Mouse (Mus musculus) left cerebral cortex, adult 18-20 months (tissue): ENCODE measurements around the gene Herc3. TPM values are rescaled to one million over a fixed set of nuclear protein-coding genes. Genes with fewer than 3 reads are reported as not detected.

Experiments used
- DNase-seq, 2 experiments: peaks; one replicate each; pipeline ENCODE4 v3.0.0; 2021 to 2022; ENCODE audit warnings: low spot score in 2 of 2, mixed read lengths in 1 of 2
- total RNA-seq, 2 experiments: library from RNA; stranded (reverse); gene quantifications; 2 replicates each; pipeline ENCODE4 v1.2.3; 2021

The Herc3 gene
- total RNA-seq, 2 experiments from 2014 or later, result 263 to 314 TPM

DNA sequence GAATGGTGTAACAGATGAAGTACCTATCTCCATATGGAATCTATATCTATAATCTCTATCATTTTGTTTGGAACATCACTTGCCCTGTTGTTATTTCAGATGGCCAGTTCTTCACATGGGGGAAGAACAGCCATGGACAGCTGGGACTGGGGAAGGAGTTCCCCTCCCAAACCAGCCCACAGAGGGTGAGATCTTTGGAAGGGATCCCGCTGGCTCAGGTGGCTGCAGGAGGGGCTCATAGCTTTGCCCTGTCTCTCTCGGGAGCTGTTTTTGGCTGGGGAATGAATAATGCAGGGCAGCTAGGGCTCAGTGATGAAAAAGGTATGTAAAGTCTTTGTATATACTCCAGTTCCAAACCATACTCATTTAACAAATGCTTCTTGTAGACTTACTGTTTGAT, 25.2 kb downstream of the Herc3 start:
- DNase-seq, result no peak

- no peak for DNase-seq
Measured at GRCm38 (mm10) chr6:58859517-58859916, 28.3 kb downstream of the Herc3 start.

DNA sequence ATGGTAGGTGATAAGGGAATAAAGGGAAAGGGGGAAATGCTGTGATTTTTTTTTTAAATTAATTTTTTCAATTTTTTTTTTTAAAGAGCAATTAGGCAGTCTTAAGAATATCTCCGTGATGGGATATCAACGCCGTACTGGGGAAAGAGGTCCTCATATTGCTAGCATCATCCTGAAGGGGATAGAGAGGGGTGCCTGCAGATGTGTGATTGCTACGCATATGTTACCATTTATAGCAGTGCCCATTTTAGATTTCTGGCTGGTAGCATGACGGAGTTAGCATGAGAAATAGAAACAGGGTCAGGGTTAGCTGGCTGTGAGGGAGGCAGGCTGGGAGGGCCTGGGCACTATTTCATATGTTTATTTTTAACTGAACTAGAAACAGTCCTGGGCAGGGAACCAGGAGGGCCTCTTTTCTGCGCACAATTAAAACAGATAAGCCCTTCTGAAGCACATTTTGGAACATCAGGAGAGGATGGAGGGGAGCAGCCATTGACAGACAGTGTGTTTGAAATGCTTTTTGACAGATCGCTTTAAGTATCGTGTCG, 31.3 kb downstream of the Herc3 start:
- DNase-seq, result no peak

- no peak for DNase-seq
Measured at GRCm38 (mm10) chr6:58863631-58864235, 32.5 kb downstream of the Herc3 start.

- DNase-seq, result peak; percentile 22 to 44
Measured at GRCm38 (mm10) chr6:58867858-58868257, 36.6 kb downstream of the Herc3 start.

GRCm38 (mm10) chr6:58879572-58879971, 48.3 kb downstream of the Herc3 start:
- no peak for DNase-seq

DNA sequence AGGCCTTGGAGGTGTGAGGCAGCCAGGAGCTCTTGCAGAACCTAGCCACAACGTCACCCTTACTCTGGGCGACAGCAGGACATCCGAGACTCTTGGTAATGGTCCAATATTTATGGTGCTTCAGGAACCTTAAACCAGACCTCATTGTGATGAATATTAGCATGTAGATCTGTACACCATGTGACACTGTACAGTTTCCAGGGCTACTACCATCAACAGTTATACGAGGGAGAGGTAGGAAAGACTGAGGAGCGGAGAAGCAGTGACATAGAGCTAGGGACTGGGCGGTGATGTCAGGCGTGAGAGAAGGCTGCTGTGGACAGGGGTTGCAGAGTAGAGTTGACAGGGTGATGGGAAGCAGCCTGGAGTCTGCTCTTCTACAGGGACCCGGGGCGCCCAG, 48.7 kb downstream of the Herc3 start:
- no peak for DNase-seq

- no peak for DNase-seq
Measured at GRCm38 (mm10) chr6:58880861-58881260, 49.6 kb downstream of the Herc3 start.

DNA sequence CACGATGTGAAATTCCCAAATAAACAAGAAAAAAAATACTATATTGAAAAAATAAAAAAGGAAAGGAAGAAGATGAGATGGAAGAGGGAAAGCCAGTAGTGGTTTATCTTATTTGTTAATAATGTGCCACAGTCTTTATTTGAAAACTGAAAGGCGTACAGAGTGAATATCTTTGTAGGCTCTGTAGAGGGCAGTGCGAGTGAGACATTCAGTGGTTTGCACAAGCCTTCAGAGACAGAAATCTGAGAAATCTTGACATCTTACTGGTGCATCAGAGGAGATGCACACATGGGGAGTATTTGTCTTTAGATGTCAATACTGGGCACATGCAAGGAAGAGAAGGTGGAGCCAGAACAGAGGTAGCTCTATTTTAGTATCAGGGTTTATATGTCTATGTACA, 50.1 kb downstream of the Herc3 start:
- no peak for DNase-seq

- DNase-seq, result no peak
Measured at GRCm38 (mm10) chr6:58882271-58882670, 51.0 kb downstream of the Herc3 start.

DNA sequence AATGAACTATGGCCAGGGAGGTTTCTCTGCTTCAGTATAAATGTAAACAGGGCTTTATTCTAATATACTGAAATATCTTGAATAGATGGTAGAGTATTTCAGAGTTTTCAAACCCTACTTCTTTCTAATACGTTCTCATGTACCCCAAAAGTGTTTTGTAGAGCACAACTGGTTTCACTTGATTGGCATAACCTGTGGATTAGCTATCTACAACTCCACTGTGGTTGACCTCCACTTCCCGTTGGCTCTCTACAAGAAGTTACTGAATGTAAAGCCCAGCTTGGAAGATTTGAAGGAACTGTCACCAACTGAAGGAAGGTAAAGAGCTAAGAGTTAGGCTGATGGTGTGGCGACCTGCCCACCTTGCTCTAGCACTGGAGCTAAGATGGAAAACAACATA, 58.7 kb downstream of the Herc3 start:
- DNase-seq, result no peak

GRCm38 (mm10) chr6:58893307-58893706, 62.0 kb downstream of the Herc3 start:
- no peak for DNase-seq

- no peak for DNase-seq
Measured at GRCm38 (mm10) chr6:58894994-58895393, 63.7 kb downstream of the Herc3 start.

DNA sequence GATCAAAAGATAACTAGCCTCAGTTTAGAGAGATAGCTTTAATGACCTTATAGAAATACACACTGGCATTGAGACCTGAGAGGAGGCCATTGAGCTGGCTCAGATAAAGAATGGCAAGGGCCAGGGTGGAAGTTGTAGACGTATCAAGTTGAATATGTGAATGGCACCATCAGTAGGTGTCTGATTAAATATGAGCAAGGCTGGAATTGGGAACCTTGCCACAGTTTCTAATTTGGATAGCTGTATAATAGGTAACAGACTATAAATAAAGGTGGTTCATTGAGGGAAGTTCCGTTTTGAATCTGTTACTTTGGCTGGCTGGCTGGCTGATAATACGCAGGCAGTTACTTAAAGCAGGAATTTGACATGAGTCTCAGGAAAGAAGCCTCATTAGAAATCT, 65.4 kb downstream of the Herc3 start:
- no peak for DNase-seq

DNA sequence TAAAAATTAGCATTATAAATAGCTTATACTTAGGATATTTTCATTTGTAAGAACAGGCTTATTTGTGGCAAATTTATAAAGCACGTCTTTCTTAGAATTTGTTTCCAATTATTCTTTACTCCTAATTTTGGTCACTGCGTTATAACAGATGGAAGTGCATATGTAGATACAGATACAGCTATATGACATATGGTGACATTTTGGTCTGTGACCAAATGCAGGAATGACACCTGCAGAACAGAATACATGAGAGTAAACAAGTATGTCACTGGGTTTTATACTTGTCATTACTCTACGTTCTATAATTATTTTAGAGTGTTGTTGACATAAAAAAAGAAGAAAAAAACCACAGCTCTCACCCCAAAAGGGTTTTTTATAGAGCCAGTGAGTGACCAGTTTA, 67.8 kb downstream of the Herc3 start:
- DNase-seq, result no peak

- no peak for DNase-seq
Measured at GRCm38 (mm10) chr6:58900536-58900935, 69.3 kb downstream of the Herc3 start.

- no peak for DNase-seq
Measured at GRCm38 (mm10) chr6:58903171-58903570, 71.9 kb downstream of the Herc3 start.

DNA sequence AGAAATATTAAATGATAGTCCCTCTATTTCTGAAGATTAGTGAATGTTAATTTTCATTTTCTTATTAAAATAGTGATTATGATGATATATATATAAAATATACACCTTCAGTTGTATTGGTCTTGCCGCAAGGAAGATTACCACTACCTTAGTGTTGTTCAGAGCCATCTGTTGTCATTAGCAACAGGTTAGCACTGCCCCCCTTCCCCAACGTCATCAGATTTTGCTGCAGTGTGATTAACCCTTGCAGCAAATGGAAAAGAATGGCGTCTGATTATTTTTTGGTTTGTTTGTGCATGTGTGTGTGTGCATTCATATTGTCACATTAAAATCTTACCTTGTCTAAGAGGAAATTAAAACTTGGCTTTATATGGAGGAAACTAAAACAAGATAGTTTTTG, 73.3 kb downstream of the Herc3 start:
- DNase-seq, result no peak

- peak; percentile 71 to 86 for DNase-seq
Measured at GRCm38 (mm10) chr6:58906852-58907261, 75.6 kb downstream of the Herc3 start, which contains the start of gene Nap1l5. TSS of gene Nap1l5 (minus strand) at chr6:58907076.

DNA sequence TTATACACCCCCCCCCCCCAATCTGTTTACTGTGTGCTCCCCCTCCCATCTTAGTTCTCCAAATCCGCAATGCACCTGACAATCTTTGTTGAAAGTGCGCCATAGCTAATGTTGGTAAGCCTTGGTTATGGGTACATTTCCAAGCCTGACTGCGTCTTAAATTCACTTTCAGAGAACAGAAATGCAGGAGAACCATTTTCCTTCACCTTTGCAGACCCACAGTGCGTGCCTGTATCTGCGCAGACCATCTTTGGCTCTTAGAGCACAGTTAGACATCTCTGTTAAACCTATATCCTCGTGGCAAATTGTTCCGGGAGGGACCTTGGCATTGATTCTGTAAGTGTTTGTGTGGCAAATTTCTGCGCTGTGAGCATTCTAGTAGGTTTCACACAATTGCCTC, 76.1 kb downstream of the Herc3 start:
- no peak for DNase-seq

GRCm38 (mm10) chr6:58907791-58908190, 76.5 kb downstream of the Herc3 start:
- DNase-seq, result no peak

DNA sequence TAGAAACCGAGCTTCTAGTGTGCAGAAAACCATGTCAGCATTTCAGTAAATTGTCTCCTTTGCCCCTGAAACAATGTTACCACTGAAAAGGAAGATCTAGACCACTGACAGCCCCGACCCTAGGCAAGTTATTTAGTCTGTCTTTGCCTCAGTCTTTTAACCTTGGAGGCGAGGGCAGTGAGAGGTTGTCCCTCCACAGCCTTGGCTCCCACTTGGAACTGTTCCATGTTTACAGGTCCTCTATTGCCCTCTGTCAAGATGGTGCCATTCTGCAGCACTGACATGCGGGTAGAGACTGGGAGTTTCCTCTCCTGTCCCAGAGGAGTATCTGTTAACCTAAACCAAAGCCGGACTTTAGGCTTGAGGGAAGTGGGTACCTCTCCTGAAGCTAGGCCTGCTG, 81.6 kb downstream of the Herc3 start:
- no peak for DNase-seq

GRCm38 (mm10) chr6:58913551-58913950, 82.3 kb downstream of the Herc3 start:
- DNase-seq, result no peak
